Mouse (Mus musculus): ENCODE data around the gene Zscan2. TPM values are rescaled to one million over a fixed set of nuclear protein-coding genes. Genes with fewer than 3 reads are reported as not detected.

Gene Zscan2
- polyA plus RNA-seq, 1 experiment from 2014 or later, result 2.5 TPM

- H3K36me3 ChIP-seq, result peaks cover 70% of the 10 kb centered on the region
- no peak overlapping the region for H3K27ac ChIP-seq
- no peaks in the 10 kb centered on the region for H3K4me1 ChIP-seq
- no peak for DNase-seq (ENCODE audit: low spot score)
- WGBS, result 82% methylated on average over 5 of the region's 5 CpGs
- no peaks in the 10 kb centered on the region for H3K27me3 ChIP-seq (ENCODE audit: insufficient read depth, poor library complexity, severe bottlenecking)
- no peaks in the 10 kb centered on the region for H3K9me3 ChIP-seq
- H3K4me3 ChIP-seq, result no peak overlapping the region
Measured at GRCm38 (mm10) chr7:80919647-80920008, 58.9 kb downstream of the Zscan2 start.

- Histone ChIP-seq H3K36me3 (peaks cover 70% of the 10 kb centered on the region), H3K27ac (no peak overlapping the region), H3K4me1 (no peaks in the 10 kb centered on the region), H3K9me3 (no peaks in the 10 kb centered on the region), H3K4me3 (no peak overlapping the region), H3K27me3 (ENCODE audit: insufficient read depth, poor library complexity, severe bottlenecking) (no peaks in the 10 kb centered on the region)
- 66% methylated on average over 2 of the region's 2 CpGs for WGBS
- no peak for DNase-seq (ENCODE audit: low spot score)
Measured at GRCm38 (mm10) chr7:80923165-80923564, 62.4 kb downstream of the Zscan2 start.

Other genes starting within 250 kb of the Zscan2 start
- gene Crtc3, start 172.0 kb upstream of the Zscan2 start, polyA plus RNA-seq (2016; fragmentation: Nextera tagmentation; extraction: Ambion mirVana), result 14.6 and 18.6 TPM in 2 replicates
- 37.7 and 39.5 TPM in 2 replicates for gene Iqgap1, start 34.9 kb upstream of the Zscan2 start, polyA plus RNA-seq (2016; fragmentation: Nextera tagmentation; extraction: Ambion mirVana)
- gene Wdr73, start 40.3 kb downstream of the Zscan2 start, polyA plus RNA-seq (2016; fragmentation: Nextera tagmentation; extraction: Ambion mirVana), result 27.1 and 39.6 TPM in 2 replicates
- 4.9 and 6.5 TPM in 2 replicates for gene Nmb, start 44.2 kb downstream of the Zscan2 start, polyA plus RNA-seq (2016; fragmentation: Nextera tagmentation; extraction: Ambion mirVana)
- gene Sec11a, start 86.9 kb downstream of the Zscan2 start, polyA plus RNA-seq (2016; fragmentation: Nextera tagmentation; extraction: Ambion mirVana), result 167 and 206 TPM in 2 replicates
- gene Zfp592, start 132.8 kb downstream of the Zscan2 start, polyA plus RNA-seq (2016; fragmentation: Nextera tagmentation; extraction: Ambion mirVana), result 14.8 and 15.1 TPM in 2 replicates
- gene Alpk3, start 196.7 kb downstream of the Zscan2 start, polyA plus RNA-seq (2016; fragmentation: Nextera tagmentation; extraction: Ambion mirVana), result 15.1 and 31.8 TPM in 2 replicates

Measured in heart, embryonic 10.5 days (tissue).